Comparison of ENCODE assay signal across 8 mouse cellular contexts in genomic region chr10:115252321-115252757, GRCm38 (mm10). TPM values are rescaled to one million over a fixed set of nuclear protein-coding genes. Genes with fewer than 3 reads are reported as not detected.
DNase-seq lines count a peak whose midpoint lies in the region; ATAC-seq and TF ChIP-seq lines count a peak whose summit lies in the region.

No protein-coding gene starts in this region.

- H3K4me1 ChIP-seq in hindbrain, embryonic 12.5 days, result peaks cover 13% of the 10 kb centered on the region
- H3K4me1 ChIP-seq in midbrain, embryonic 16.5 days (ENCODE audit: control insufficient read depth, insufficient read depth, low read length), result peaks cover 19% of the 10 kb centered on the region

- H3K4me2 ChIP-seq in hindbrain, embryonic 12.5 days (replicated peaks), result peak overlapping the region; percentile 70
- peak overlapping the region; percentile 75 for H3K4me2 ChIP-seq in midbrain, embryonic 16.5 days (ENCODE audit: low read length)

- peak overlapping the region; percentile 54; the same call in 1 of the 2 replicates for H3K9ac ChIP-seq in hindbrain, embryonic 12.5 days
- H3K9ac ChIP-seq in midbrain, embryonic 16.5 days (ENCODE audit: low read depth, low read length), result peak overlapping the region; percentile 63

- no peaks in the 10 kb centered on the region for H3K36me3 ChIP-seq in hindbrain, embryonic 12.5 days
- H3K36me3 ChIP-seq in midbrain, embryonic 16.5 days (ENCODE audit: control insufficient read depth, insufficient read depth, low read length), result no peaks in the 10 kb centered on the region

- H3K27me3 ChIP-seq in hindbrain, embryonic 12.5 days, result no peaks in the 10 kb centered on the region
- H3K27me3 ChIP-seq in midbrain, embryonic 16.5 days (ENCODE audit: control insufficient read depth, insufficient read depth, low read depth, low read length), result no peaks in the 10 kb centered on the region

- no peak overlapping the region for H3K27ac ChIP-seq in layer of hippocampus, adult 2 months
- H3K27ac ChIP-seq in hindbrain, embryonic 12.5 days, result no peak overlapping the region
- no peak overlapping the region for H3K27ac ChIP-seq in midbrain, embryonic 16.5 days (ENCODE audit: low read length)

- no peaks in the 10 kb centered on the region for H3K9me3 ChIP-seq in hindbrain, embryonic 12.5 days (replicated peaks)
- H3K9me3 ChIP-seq in midbrain, embryonic 16.5 days (replicated peaks; ENCODE audit: control insufficient read depth, low read length, poor library complexity, severe bottlenecking), result no peaks in the 10 kb centered on the region

- WGBS in hindbrain, embryonic 12.5 days, result 16% methylated on average over 10 of the region's 10 CpGs
- WGBS in midbrain, embryonic 16.5 days, result 14% methylated on average over 10 of the region's 10 CpGs

- peak; percentile 50; the same call in 1 of the 2 replicates for ATAC-seq in erythroblast, adult 5-6 weeks (replicated peaks; ENCODE audit: low FRiP score, poor library complexity, severe bottlenecking)
- peak; percentile 12; the same call in 1 of the 2 replicates for ATAC-seq in hindbrain, embryonic 12.5 days (ENCODE audit: low FRiP score)
- no peak for ATAC-seq in midbrain, embryonic 16.5 days

- no peak for TF ChIP-seq CTCF in layer of hippocampus, adult 2 months (conservative IDR thresholded peaks at IDR 0.05)

- no peak for DNase-seq in layer of hippocampus, adult 2 months (ENCODE audit: low spot score in 2 of 2)
- no peak for DNase-seq in layer of hippocampus, adult 8-10 months (ENCODE audit: low spot score in 2 of 2)
- peak; percentile 71 for DNase-seq in liver
- peak; percentile 48 to 63 for DNase-seq in urinary bladder, postnatal 36 days (ENCODE audit: low spot score in 2 of 2)
- DNase-seq in testis, postnatal 10 days (ENCODE audit: low spot score), result no peak

- H3K4me3 ChIP-seq in layer of hippocampus, adult 2 months, result peak overlapping the region; percentile 98
- H3K4me3 ChIP-seq in hindbrain, embryonic 12.5 days, result peak overlapping the region; percentile 94
- peak overlapping the region; percentile 99 for H3K4me3 ChIP-seq in midbrain, embryonic 16.5 days (ENCODE audit: low read depth, low read length)

RNA-seq across cellular contexts. Expression of gene Tbc1d15, which starts 1.1 kb away (rescaled TPM):
- total RNA-seq in layer of hippocampus, adult 2 months (2021), result 10 to 100 TPM; 59.2 to 67.2 TPM
- 10 to 100 TPM; 60.7 to 67.5 (median 63.8) TPM for total RNA-seq in layer of hippocampus, adult 8-10 months (2022)
- 23.8 and 32.2 TPM in 2 replicates for total RNA-seq in erythroblast, adult 5-6 weeks (2015; ENCODE audit: low replicate concordance)
- 25.6 and 31.1 TPM in 2 replicates for total RNA-seq in erythroblast, adult 5-6 weeks (2017; ENCODE audit: low replicate concordance)
- 41.7 and 46.3 TPM in 2 replicates for polyA plus RNA-seq in hindbrain, embryonic 12.5 days (2016; fragmentation: Nextera tagmentation; extraction: Ambion mirVana)
- polyA plus RNA-seq in midbrain, embryonic 16.5 days (2015; fragmentation: Nextera tagmentation; extraction: Ambion mirVana), result 31.2 and 31.5 TPM in 2 replicates

Comparison
In these comparisons a context has a peak if more than half of its experiments do, and no peak if none do; other contexts are left out.
1. DNase-seq: peak in liver (single experiment) and urinary bladder, postnatal 36 days (2 of 2); none in layer of hippocampus, adult 2 months (0 of 2), layer of hippocampus, adult 8-10 months (0 of 2) and testis, postnatal 10 days (single experiment).
2. Peak in every context shown above with its lines, with median percentiles within 50 percentile points of each other: H3K4me3 ChIP-seq.